Mouse (Mus musculus): ENCODE measurements around the gene Gm20388.

Gene Gm20388

DNA sequence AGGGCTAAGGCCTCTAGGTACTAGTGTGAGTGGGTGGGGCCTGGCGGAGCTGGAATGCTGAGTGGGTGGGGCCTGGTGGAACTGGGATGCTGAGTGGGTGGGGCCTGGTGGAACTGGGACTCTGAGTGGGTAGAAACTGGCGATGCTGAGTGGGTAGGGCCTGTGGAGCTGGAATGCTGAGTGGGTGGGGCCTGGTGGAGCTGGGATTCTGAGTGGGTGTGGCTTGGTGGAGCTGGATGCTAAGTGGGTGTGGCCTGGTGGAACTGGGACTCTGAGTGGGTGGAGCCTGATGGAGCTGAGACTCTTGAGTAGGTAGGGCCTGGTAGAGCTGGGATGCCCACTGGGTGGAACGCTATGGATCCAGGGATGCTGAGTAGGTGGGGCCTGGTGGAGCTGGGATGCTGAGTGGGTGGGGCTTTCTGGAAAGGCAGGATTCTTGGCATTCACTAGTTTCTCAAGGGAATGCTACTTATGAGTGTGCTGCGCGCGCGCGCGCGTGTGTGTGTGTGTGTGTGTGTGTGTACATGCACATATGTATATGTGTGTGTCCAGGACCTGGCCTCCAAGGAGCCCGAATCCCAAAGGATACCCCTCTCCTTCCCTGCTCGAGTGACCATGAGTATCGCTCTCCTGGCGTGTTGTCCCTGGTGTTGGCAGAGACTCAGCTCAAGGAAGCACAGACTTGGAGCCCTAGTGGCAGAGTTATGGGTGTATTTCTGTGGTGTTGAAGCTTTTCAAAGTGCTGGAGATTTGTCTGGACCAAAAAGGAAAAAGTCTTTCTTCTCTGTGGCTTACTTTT lies 608.3 kb downstream of the Gm20388 start:
- no peak for DNase-seq

DNA sequence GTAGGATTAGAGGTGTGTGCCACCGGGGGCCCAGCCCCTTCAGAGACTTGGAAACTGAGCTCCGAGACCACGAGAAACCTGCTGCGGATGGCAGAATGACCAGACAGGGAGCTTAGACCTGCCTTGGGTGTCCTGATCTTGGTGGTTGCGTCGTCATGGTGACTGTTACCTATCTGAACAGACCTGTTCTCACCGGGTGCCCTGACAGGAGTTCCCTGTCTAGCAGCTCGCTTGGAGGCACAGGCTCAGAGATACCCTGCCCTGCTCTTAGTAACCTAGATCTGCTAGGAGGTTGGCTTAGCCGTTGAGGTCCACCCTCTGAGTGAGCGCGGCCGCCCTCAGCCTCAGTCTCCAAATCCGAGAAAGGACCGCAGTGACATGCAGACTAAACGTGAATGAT lies 609.6 kb downstream of the Gm20388 start:
- no peak for DNase-seq

DNA sequence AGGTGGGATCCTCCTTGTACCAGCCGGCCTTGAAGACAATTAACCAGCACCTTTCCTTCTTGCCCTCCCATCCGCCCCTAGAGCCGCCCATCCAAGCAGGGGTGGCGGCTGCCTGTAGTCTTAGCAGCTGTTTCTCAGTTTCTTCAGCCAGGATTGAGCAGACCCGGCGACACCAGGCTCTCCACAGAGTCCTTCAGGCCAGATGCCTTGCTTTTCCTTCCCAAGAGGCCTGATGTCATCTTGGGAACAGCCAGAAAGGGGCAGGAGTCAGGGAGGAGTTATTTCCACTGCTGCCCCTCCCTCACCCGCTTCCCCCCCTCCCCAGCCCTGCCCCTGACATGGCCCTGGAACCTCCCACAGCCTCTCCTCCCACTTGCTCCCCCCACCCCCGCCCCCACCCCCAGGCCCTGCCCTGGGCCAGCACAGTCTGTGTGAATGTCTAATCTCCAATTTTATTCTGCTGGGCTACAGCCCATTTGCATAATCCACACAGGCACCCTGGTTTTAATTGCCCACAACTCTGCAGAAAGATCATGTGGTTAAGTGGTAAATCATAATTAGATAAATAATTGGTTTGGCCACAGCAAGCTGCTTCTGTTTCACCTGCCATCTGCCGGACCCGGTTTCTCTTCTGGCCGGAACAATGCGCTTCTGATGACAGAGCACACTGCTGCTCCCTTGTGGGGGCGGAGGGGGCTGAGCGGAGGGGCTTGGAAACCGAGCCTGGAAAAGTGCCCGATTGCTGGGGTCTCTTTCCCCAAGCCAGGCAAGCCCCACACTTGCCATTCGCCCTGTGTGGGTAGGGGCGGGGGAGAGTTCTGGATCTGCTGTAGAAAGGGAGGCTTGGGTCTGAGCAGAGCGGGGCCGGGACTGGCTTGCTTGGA lies 610.3 kb downstream of the Gm20388 start:
- DNase-seq, result no peak

DNA sequence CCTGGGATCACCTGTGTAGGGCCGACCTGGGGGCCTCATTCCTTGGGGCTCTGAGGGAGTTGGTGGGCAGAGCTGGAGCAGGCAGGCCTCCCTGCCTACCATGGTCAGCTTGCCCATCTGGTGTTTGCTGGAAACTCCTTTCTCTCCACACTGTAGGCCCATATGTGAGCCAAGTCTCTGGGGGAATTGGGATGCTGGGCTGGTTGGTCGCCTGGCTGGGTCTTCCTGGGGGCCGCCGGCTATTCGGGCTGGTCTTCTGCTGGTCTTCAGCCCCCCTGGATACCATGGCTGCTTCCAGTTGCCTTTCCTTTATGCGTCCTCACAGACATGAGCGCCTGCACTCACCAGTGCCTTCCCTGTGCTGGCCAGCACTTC lies 610.9 kb downstream of the Gm20388 start:
- no peak for DNase-seq

DNA sequence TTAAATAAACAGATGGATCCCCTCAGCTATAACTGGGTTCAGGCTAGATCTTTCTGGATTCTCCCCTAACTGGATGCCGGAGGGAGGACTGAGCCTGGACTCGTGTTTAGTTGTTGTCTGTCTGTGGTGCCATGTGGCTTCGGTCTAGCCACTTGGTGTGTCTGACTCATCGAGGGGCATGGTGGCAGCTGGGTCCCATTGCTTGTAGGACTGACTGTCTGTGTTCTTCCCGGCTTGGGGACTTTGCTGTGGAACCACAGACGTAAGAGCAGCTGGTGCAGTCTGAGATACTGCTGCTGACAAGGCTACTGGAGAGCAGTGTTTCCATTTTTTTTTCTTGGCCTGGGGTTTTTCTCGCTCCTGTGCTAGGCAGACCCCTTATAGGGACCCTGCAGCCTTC lies 613.0 kb downstream of the Gm20388 start:
- no peak for DNase-seq

DNA sequence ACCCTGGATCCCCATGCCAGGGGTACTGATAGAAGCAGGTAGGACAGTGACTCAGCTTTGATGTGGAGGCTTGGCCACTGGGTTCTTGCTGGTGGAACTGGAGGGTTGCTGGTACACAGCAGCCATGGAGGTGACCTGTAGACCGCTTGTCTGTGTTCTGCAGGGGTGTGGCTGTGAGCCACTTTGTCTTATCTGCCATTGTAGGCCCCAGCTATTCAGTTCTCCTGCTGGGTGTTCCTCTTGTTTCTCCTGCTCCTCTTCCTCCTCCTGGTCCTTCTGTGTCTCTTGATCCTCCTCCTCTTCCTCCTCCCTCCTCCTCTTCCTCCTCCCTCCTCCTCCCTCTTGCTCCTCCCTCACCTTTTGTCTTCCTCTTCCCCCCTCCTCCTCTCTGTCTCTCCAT lies 614.5 kb downstream of the Gm20388 start:
- DNase-seq, result no peak

DNA sequence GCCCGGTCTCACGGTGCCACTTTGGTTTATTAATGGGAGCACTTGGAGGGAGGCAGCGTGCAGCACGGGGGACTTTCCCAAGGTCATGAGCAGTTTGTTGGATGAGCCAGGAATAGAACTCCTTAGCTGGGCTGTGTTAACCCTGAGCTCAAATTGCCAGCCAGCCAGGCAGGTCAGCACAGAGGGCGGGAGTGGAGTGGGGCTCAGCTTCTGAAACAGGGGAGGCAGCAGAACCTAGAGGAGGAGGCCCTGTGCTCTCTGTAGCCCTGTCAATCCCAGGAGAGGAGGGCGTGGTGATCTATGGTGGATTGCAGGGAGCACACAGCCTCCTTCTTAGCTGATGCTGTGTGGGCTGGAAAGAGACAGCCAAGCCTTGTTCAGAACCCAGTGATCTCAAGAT lies 615.2 kb downstream of the Gm20388 start:
- no peak for DNase-seq

DNA sequence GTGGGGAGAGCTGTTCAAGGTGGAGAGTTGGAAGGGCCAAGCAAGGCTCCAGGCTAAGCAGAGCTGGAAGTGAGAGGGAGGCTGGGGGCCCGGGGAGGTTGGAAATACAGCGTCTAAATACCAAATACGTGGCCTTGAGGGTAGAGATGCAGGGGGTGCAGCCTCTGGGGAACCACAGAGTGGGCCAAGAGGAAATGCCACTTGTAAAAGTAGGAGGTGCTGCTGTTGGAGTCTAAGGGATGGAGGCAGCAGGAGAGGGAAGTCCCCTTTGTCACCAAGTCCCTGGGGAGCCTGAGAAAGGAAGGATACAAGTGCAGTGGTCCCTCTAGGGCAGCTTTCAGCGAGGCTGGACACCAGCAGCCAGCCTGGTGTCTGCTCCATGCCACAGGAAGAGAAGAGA lies 615.9 kb downstream of the Gm20388 start:
- DNase-seq, result no peak

DNA sequence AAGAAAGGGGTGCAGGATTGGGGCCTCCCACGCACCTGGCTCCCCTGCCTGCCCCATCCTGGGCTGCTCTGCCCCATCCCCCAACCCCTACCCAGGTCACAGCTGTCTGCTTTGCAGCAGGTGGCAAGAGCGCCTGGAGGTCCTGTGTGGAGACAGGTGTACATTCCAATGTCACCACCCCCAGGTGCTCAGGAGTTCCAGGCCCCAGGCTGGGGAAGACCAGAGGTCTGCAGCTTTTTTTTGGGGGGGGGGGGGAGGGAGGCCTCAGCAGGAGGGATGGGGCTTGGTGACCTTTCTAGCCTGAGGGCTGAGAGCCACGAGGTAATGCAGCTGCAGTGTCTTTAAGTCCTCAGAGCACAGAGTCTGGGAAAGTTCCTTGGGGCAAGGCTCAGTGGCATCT lies 617.7 kb downstream of the Gm20388 start:
- DNase-seq, result no peak

DNA sequence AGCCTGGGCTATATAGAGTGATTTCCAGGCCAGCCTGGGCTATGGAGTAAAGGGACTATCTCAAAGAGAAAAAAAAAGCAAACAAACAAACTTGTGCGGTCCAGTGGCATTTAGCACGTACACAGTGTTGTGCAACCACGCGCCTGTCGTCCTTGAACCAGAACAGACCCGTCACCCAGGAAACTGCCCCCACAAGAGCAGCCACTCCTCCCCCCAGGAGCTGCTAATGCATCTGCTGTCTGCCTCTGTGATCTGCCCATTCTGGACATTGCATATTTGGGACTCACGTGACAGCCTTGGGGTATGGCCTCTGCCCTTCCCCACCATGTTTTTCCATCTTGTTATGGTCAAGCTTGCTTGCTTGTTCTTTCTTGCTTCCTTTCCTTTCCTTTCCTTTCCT lies 618.6 kb downstream of the Gm20388 start:
- DNase-seq, result peak; percentile 50 to 63

DNA sequence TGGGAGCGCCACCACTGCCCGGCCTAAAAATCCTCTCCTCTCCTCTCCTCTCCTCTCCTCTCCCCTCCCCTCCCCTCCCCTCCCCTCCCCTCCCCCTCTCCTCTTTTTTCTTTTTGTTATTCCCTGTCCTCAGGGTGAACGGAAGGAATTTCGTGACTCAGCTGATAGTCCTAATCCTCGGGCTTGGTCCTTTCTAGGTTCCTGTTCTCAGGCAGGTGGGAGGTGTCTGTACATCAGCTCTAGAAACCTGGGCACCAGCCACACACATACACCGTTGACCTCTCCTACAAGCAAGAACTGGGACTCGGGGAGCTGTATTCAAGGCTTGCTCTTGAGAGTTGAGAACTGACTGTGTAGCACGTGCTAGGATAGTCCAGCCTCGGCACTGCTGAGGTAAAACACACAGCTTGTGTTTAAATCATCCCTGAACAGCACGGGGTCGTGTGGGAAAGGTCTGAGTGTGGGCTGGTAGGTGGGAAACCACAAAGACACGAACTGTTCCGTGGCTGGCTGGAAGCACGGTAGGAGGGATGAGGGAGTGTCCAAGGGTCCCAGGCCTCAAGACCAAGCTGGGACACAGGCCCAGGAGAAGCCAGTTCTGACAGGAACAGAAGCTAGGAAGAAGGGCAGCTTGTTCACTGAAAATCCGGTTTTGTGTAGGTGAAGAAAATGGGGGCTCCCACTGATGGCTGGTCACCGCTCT lies 620.5 kb downstream of the Gm20388 start:
- DNase-seq, result no peak

DNA sequence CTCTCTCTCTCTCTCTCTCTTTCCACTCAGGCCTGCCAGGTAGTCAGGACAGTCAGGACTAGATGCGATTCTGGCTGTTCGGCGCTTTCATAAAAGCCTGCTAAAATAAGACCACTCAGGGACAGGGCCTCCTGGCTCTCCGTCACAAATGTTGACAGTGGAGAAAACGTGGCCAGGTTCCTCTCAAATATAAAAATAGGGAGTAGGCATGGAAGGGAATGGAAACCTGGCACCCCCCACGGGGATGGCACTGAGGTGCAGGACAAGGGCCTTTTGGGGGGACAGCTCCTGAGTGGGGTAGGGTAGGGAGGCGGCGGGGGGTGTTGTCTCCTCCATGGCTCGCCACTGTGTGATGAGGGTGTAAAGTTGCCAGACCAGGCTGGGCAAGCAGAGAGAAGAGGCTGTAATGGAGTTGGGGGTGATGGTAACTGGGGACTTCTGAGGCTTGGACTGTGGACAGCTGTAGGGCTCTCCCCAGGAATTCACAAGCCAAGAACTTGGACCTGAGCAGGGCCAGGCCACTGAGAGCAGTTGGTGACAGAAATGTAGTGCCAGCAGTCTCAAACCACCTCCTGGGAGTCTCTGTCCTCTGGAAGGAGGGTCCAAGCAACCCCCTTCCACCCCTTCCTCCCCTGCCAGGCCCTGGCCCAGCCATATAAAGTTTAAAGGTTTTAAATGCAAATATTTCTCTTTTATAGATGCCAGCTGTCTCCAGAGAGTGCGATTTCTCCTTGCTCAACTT lies 621.3 kb downstream of the Gm20388 start:
- DNase-seq, result no peak

DNA sequence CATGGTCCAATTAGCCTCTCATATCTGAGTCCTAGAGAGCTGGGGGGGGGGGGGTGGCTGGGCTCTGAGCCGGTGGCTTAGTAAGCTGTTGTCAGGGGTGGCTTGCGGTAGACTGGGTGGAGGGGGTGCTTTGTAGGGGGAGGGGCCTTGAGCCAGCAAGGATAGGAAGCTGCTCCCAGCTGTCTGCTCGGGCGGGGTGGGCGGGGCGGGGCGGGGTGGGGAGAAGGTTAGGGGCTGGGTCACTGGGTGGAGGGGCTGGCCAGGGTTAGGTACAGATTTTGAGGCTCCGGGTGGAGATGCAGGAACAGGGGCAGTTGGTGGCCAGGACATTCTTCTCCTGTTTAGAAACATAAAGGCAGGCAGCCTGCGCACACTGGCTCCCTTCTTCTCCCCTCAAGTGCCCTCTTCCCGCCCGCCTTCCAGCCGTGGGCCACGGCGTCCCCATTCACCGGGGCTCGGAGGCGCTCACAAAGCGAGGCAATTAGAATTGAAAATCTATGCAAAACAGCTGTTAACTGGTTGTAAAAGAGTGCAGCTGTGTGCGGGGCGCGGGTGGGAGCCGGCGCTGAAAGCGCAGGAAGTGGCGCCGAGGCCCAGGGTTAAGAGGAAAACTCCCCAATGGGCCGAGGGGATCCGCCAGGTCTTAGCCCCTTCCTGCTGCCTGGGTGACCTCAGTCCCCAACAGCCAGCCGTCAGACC lies 622.0 kb downstream of the Gm20388 start:
- DNase-seq, result no peak

DNA sequence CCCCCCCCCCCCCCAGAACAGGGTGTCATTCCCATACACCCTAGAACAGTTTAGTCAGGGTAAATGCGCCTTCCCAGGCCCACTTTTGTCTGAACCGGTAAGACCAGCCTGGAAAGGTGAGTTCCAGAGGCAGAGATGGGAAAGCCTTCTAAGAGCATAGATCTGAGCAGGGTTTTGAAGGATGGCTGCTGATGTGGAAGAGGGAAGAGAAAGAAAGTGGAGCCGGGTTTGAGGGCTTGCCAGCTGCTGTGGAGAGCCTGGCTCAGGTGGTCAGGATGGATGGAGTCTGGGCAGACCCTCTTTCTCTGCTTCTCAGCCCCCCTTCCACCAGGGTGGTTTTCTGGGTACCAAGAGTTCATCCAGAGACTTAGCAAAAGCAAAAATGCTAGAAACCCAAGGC lies 622.7 kb downstream of the Gm20388 start:
- no peak for DNase-seq

DNA sequence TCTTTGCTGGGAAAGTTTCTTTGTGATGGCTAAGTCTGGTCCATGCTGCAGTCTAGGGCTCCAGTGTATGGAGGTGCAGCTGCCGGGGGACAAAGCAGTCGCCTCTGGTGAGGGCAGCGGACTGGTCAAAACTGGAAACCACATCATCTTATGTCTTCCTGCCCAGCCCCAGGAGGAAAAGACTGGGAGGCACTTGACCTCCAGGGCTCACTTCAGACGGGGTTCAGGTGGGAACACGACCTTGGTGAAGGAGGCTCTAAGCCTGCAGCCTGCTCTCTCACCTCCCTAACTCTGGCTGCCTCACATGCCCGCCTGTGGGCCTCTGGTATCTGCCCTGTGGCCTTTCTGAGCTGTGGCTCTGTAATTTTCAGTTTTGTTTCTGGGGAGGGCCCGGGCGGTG lies 623.4 kb downstream of the Gm20388 start:
- DNase-seq, result no peak

DNA sequence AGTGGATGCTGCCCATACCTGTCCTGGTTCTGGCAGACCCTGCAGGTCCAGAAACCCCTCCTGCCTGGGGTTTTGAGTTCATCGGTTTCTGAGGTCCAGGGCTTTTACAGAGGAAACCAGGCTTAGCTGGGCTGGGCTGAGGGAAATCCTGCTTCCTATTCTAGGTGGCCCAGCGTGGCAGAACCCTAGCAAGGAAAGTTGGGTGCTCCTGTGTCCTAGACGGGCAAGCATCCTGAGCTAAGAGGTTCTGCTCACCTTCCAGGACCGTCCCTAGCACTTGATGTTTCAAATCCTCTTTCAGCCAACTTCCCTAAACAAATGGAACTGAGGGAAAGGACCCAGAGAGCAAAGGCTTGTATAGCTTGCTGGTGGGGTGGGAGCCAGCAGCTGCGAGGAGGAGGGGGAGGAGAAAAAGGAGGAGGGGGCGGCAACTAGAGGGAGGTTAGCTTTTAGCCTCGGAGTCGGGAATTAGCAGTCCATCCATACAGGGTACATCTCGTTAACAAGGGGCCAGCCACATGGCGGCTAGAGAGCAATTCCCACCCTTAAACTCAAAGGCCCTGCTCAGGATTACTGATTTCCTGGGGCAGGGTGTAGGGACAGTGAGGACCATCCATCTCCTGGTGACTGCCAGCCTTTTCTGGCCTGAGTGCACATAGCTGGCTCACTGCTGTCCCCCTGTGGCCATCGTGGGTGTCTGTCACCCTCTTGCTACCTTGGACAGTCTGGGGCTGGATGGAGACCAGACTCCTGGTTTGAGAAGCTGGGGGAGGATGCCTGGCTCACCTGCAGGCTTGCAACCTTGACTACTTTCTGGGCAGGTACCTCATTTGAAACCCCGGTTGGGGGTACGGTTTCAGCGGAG lies 624.1 kb downstream of the Gm20388 start:
- DNase-seq, result peak; percentile 81 to 84

DNA sequence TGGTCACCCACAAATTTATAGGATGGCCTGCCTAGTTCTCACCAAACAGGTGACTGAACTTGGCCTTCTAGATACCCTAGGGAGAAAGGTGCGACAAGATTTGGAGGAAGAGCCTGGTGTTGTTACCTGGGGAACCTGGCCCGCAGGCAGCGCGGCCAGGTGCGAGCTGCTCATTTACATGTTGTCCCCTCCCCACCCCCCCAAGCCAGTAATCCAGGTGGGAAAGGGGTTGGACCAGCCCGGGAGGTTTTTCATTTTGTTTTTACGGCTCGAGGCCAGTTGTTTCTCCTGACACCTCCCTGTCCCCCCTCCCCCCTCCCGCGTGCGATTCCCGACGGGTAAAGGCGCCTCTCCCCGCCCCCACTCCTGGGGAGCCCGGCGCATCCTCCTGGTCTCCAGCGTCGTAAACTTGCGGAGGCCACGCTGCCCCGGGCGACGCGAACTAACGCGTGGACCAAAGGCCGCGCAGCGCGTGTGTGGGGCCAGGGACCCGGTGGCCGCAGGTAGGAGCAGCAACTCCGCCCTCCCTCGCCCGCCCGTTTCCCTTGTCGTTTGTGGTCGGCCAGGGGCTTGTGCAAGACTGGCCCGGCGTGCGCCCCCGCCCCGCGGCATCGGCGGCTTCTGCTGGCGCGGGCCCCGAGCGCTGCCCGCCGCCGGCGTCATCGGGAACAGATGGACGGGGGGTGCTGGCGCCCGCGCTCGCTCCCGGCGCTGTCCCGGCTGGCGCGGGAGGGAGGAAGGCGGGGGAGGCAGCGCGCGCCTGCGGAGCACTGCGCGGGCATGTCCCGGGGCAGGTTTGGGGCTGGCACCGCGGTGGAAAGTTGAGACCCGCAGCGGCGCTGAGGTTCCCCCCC lies 625.0 kb downstream of the Gm20388 start:
- no peak for DNase-seq

DNA sequence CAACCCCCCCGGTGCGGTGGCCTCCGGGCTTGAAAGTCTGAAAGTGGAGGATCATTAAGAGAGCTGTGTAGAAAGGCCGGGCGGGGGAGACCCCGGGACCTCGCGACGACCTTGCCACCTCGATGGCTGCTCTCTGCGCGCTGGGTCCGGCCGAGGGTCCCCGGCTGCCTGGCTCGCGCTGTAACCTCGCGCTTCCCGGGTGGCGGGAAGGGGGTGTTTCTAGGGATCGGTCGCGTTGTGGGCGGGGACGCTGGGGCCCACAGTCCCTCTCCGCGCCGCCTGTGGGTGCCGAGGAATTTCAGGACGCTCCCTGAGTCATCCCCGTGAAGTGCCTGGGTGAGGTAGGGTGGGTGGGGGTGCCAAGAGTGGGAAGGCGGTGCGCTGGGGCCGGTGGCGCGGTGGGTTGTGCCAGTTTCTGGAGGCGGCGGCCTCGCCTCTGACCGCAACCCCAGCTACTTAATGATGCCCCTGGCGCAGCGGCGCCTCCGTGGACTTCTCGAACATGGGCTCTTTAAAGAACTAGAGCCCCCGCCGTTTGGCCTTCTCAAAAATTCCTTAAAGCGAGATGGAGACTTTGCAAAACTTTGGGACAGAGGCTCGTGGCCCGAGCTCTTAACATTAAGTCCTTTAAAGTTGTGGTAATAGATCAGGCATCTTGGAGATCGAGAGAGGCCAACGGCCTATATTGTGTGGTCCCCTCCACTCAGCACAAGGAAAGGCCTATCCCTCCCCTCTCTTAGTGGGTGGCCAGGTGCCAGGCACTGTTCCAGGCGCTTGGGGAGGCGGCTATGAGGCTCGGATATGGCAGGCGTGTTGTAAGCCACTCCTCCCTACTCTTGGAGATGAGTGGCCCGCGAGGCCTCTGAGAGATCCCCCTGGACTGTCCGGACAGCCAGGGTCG lies 625.9 kb downstream of the Gm20388 start:
- DNase-seq, result no peak

DNA sequence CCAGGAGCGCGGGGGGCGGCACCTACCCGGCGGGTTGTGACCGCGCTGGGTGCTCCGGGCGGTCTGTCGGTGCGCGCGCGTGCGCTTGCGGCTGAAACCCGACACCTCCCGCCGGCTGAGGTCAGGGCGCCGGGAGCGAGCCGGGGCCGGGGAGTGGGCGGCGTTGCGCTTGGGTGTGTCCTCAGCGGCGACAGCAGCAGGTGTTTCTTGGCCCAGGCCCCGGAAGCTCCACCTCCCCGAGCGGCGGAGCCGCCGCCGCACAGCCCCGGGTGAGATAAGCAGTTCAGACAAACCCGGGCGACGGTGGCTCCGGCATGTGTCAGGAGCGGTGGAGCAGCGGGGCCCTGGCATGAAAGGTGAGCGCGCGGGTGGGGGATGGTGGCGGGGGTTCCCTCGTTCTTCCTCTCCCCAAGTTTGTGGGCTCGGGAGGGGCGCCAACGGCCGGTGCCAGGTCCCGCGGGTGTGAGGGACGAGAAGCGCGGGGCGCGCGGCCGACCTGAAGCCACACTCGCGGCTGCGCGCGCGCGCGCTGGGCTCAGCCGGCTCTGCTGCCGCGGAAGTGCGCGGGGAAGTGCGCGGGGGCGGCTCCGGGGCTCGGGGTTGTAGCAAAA lies 626.7 kb downstream of the Gm20388 start:
- peak; percentile 86 to 88 for DNase-seq

Measured in kidney, adult 8-10 months (tissue).